Mouse (Mus musculus): ENCODE results near the gene Gm13539. TPM values are rescaled to one million over a fixed set of nuclear protein-coding genes. Genes with fewer than 3 reads are reported as not detected.
A peak's percentile ranks its signal among the peaks of the same experiment; 100 is the strongest.
"Not testable (repeated sequence)": the region's sequence is repeated elsewhere in the genome, so short reads cannot be mapped to it uniquely, and the experiment has no call there.

The Gm13539 gene
- total RNA-seq (2021), result not detected
- long read RNA-seq, experiment 1, result 0 reads
- long read RNA-seq, experiment 2, result 0 reads

- DNase-seq, result peak in 1 of 2 experiments; percentile 9
- intact Hi-C loops (cut with DNase I), result no loop called here
Observed at GRCm38 (mm10) chr2:25781957-25782356, at the start of gene Gm13539. Gm13539 (plus strand) TSS chr2:25782257.

GRCm38 (mm10) chr2:25733199-25733930, 48.7 kb upstream of the Gm13539 start:
- no peak for DNase-seq
- intact Hi-C loops (cut with DNase I), result no loop called here

- intact Hi-C loops (cut with DNase I); DNase-seq: not testable (repeated sequence)
Observed at GRCm38 (mm10) chr2:25736709-25737108, 45.3 kb upstream of the Gm13539 start, which contains the start of gene Obp2b. Obp2b (plus strand) TSS chr2:25737009.

- DNase-seq, result no peak
- intact Hi-C loops (cut with DNase I), result no loop called here
Observed at GRCm38 (mm10) chr2:25741671-25742070, 40.4 kb upstream of the Gm13539 start.

GRCm38 (mm10) chr2:25754201-25754600, 27.9 kb upstream of the Gm13539 start:
- DNase-seq, result no peak
- intact Hi-C loops (cut with DNase I), result no loop called here

DNA sequence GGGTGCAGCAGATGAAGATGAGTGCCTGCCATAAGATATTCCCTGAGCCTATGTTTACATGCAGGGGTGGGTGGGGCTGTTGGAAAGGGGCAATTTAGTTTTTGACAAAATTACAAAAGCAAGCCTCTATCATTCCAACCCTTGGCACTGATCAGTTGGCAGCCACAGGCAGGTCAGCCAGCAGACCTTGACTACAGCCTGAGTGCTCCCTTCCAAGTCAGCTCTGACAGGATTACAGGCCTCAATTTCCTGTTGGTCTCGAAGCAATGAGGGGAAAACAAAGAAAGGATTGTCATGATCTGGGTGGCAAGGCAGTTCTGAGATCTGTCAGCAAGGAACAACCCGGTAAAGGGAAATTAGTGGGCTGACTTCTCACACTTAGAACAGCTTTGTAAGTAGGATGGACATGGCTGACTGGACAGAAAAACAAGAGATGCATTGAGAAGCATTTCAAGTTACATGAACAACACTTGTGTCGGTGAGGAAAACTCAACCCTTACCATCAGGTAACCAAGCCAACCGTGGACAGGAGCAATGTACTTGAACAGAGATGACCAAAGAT, 23.9 kb upstream of the Gm13539 start:
- peak in 1 of 2 experiments; percentile 2 for DNase-seq
- intact Hi-C loops (cut with DNase I), result no loop called here

- no peak for DNase-seq
- intact Hi-C loops (cut with DNase I), result no loop called here
Observed at GRCm38 (mm10) chr2:25765269-25765668, 16.8 kb upstream of the Gm13539 start, which contains the start of gene Lcn3. Lcn3 (plus strand) TSS chr2:25765569.

GRCm38 (mm10) chr2:25767764-25768163, 14.3 kb upstream of the Gm13539 start:
- intact Hi-C loops (cut with DNase I), result no loop called here
- no peak for DNase-seq

GRCm38 (mm10) chr2:25773507-25773906, 8.6 kb upstream of the Gm13539 start:
- intact Hi-C loops (cut with DNase I), result no loop called here
- DNase-seq, result no peak

GRCm38 (mm10) chr2:25774640-25775039, 7.4 kb upstream of the Gm13539 start:
- intact Hi-C loops (cut with DNase I), result no loop called here
- no peak for DNase-seq

DNA sequence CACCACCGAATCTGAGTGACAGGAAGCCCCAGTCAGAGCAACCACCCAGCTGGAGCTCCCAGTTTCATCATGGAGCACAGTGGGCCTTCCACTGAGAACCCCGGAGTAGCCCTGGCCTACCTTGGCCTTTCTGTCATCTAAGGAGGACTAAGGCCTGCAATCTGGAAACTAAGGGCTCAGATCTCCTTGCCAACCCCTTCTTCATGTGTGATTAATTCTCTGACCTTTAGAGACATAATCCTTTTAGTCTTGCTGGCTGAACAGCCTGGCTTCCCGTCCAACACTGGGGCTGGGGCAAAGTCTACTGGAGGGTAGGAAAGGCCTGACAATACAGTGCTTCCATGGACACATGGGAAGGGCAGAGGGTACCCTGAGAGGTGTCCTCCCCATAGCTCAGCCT, 6.1 kb upstream of the Gm13539 start:
- no peak for DNase-seq
- intact Hi-C loops (cut with DNase I), result no loop called here

DNA sequence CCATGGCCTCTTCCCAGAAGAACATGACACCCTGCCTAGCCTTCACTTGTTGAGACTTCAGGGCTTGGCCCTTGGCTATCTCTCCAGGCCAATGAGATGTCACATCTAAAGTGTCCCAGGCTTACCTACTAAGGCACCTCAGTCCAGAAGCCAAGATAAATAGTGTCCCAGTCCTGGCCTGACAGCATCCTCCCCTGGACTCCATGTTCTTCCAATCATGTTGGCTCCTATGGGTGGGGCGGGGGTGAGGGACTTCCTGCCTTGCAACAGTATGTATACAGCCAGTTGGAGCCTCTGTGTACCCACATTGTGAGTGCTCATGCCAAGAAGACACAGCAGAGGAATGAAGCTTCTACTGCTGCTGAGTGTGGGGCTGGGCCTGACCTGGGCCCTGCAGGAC, 5.3 kb upstream of the Gm13539 start, which contains the start of gene Lcn11:
Lcn11 (plus strand) TSS at position 301 of the 400 bp plus-strand sequence.
- intact Hi-C loops (cut with DNase I), result no loop called here

GRCm38 (mm10) chr2:25779076-25779475, 3.0 kb upstream of the Gm13539 start:
- DNase-seq, result no peak
- intact Hi-C loops (cut with DNase I), result no loop called here

More for the DNA sequence above, 5.3 kb upstream of the Gm13539 start, which contains the start of gene Lcn11:
- DNase-seq, result no peak

DNA sequence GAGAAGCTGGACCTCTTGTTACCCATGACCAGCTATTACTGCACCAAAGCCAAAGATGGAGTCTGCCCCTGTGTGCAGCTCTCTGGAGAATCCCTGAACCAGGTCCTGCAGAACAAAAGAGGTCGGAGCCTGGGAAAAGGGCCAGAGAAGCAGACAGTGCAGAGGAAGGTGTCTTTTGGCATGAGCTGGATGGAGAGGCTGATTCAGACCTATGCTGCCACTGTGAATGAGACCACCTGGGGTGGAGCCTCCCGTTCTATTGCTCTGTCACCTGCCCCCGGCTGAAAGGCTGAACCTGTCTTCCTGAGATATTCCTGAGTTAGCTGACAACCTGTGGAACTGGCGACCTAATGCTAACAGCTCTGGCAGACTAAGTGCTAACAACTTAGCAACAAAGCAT, 1.1 kb upstream of the Gm13539 start:
- intact Hi-C loops (cut with DNase I), result no loop called here

DNA sequence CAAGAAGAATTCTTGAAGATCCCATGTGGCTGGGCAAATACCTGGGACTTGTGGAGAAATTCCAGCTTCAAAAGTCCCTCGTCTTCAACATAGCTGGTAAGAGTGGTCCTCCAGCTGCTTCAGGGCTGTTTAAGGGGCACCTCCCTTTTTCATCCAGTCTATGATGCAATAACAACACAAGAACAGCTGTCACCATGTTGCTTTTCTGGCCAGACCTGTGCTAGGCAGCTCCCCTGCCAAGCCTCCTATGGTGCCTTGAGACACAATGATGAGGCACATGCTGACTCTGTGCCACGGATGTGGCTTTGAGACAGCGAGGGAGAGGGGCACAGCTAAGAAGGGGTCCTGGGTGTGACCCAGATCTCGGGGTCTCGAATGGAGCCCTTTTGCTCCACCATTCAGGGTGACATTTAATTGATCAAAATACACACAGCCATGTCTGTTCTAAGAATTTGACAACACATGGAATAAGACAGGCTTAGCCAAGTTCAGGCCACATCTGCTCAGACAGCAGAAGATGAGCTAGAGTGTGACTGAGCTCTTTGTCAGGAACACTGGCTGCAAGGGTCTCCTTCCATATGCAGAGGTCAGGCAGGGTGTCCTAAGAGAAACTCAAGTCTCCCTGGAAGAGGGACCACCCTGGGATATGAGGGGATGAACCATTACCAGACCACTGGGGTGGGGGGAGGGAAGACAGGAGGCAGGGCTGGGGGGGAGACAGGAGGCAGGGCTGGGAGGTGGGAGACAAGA, 3.7 kb downstream of the Gm13539 start:
- DNase-seq, result peak in 1 of 2 experiments; percentile 7
- intact Hi-C loops (cut with DNase I), result no loop called here

More for the DNA sequence above, 1.1 kb upstream of the Gm13539 start:
- no peak for DNase-seq

DNA sequence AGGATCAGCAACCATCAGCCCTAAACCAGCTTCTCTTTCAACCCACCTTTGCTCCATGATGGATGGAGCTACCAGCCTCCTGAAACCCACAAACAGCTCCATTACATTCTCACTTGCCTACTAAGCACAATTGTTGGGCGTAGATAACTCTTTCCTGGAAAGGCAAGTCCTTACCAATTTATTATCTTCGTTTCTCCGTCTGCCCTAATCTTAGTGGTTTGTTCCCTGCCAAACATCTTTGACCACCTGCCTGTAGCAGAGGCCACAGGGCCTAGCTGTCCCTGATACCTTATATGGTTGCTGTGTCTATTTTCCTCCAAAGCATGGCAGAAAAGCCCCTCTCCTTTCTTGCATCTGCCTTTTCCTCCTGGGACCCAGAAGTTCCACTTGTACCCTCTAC, 7.0 kb downstream of the Gm13539 start:
- intact Hi-C loops (cut with DNase I), result no loop called here
- DNase-seq, result no peak

- no peak for DNase-seq
- intact Hi-C loops (cut with DNase I), result no loop called here
Observed at GRCm38 (mm10) chr2:25797635-25798034, 15.6 kb downstream of the Gm13539 start.

- intact Hi-C loops (cut with DNase I), result no loop called here
- no peak for DNase-seq
Observed at GRCm38 (mm10) chr2:25798065-25798464, 16.0 kb downstream of the Gm13539 start.

DNA sequence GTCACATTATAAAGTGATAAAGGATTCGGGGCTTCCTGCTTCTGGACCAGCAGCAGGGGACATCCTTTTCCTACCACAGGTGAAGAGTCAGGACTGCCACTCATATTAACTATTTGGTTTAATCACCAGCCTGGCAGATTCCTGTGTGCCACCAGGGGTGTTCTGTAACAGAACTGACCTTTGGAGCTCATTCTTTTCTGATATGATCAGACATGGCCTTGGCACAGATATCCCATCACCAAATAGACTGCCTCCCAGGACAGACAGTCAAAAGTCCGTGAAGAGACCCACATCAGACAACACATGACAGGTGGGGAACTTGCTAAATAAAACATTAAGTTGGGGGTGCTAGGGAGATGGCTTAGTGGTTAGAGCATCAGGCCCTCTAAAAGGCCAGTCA, 29.7 kb downstream of the Gm13539 start:
- no peak for DNase-seq
- intact Hi-C loops (cut with DNase I), result no loop called here

- no peak for DNase-seq
- intact Hi-C loops (cut with DNase I), result no loop called here
Observed at GRCm38 (mm10) chr2:25813364-25813763, 31.3 kb downstream of the Gm13539 start.

DNA sequence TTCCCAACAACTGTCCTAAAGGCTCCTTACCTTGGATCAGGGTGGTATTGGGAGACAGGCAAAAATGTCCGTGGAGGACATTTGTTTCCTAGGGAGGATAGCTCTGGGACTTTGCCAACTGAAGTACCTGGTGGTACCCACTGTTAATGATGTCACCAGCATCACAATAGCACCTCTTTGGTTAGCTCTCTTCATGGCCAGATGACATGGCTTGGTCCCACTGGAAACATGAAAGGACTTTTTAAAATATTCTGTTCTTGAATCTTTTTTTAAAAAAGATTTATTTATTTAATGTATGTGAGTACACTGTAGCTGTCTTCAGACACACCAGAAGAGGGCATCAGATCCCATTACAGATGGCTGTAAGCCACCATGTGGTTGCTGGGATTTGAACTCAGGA, 33.7 kb downstream of the Gm13539 start, which contains the start of gene Glt6d1:
Glt6d1 (minus strand) TSS at position 101 of the 400 bp plus-strand sequence.
- intact Hi-C loops (cut with DNase I); DNase-seq: not testable (repeated sequence)

Measured in gastrocnemius, postnatal 36 days (tissue).